In genomic region chr10:95300178-95300793, GRCm38 (mm10) we compare ENCODE assay signal across 29 mouse cellular contexts. TPM values are rescaled to one million over a fixed set of nuclear protein-coding genes. Genes with fewer than 3 reads are reported as not detected.
DNase-seq lines count a peak whose midpoint lies in the region; ATAC-seq lines count a peak whose summit lies in the region.
"Had no signal": no experiment of that assay in that cellular context is flagged by ENCODE, and none has a peak within 500 bp of the region (broad histone marks: within the 10 kb centered on the region; RNA-seq: fewer than 3 reads in every experiment).

No protein-coding gene starts in this region.

- 90% methylated on average over 8 of the region's 8 CpGs for WGBS in midbrain, embryonic 14.5 days

- peak; percentile 21 for DNase-seq in lung, postnatal 36 days
- DNase-seq in lung, postnatal 25 days (ENCODE audit: low spot score) = no peak
- DNase-seq in CD4-positive helper T cell, adult 2 months (ENCODE audit: low read depth, low spot score) = peak; percentile 24
- DNase-seq in induced T-regulatory cell, adult 2 months (ENCODE audit: low read depth) = peak; percentile 60
- no peak for DNase-seq in thymus, postnatal 36 days
- DNase-seq in midbrain, embryonic 14.5 days = no peak
- DNase-seq: adrenal gland, adult 8-10 months; cerebellum, adult 11 months; cerebellum, adult 9-10 months; embryo, embryonic 11 days; forebrain, postnatal 0 days; gastrocnemius, postnatal 14 days; heart, adult 18-20 months; heart, postnatal 4 days; kidney, adult 18-20 months; kidney, postnatal 25 days; liver, embryonic 13.5 days; lung, adult 18-20 months; thymus, adult 2 months had no signal

- no peaks in the 10 kb centered on the region for H3K27me3 ChIP-seq in midbrain, embryonic 14.5 days (ENCODE audit: control insufficient read depth, insufficient read depth, low read length)
- H3K27me3 ChIP-seq: embryonic facial prominence, embryonic 12.5 days; limb, embryonic 13.5 days; liver, embryonic 13.5 days; neural tube, embryonic 13.5 days had no signal

- H3K36me3 ChIP-seq in midbrain, embryonic 14.5 days (ENCODE audit: control insufficient read depth, insufficient read depth, low read length) = no peaks in the 10 kb centered on the region
- H3K36me3 ChIP-seq: embryonic facial prominence, embryonic 12.5 days; kidney, embryonic 15.5 days; limb, embryonic 13.5 days; liver, embryonic 13.5 days; midbrain, embryonic 10.5 days; neural tube, embryonic 13.5 days had no signal

- no peak overlapping the region for H3K4me3 ChIP-seq in midbrain, embryonic 14.5 days (replicated peaks; ENCODE audit: low read depth, low read length)
- H3K4me3 ChIP-seq: embryonic facial prominence, embryonic 12.5 days; forebrain, embryonic 10.5 days; kidney, embryonic 15.5 days; left cerebral cortex, adult 2 months; limb, embryonic 13.5 days; liver, embryonic 13.5 days; midbrain, embryonic 10.5 days; neural tube, embryonic 13.5 days had no signal

- H3K27ac ChIP-seq in midbrain, embryonic 14.5 days (replicated peaks; ENCODE audit: low read depth, low read length) = no peak overlapping the region
- H3K27ac ChIP-seq: embryonic facial prominence, embryonic 12.5 days; forebrain, embryonic 10.5 days; hindbrain, embryonic 14.5 days; kidney, embryonic 15.5 days; left cerebral cortex, adult 2 months; limb, embryonic 13.5 days; liver, embryonic 13.5 days; midbrain, embryonic 10.5 days; neural tube, embryonic 13.5 days had no signal

- H3K9me3 ChIP-seq in midbrain, embryonic 14.5 days (ENCODE audit: control insufficient read depth, low read length) = no peaks in the 10 kb centered on the region
- H3K9me3 ChIP-seq: embryonic facial prominence, embryonic 12.5 days; forebrain, embryonic 10.5 days; kidney, embryonic 15.5 days; limb, embryonic 13.5 days; liver, embryonic 13.5 days; midbrain, embryonic 10.5 days; neural tube, embryonic 13.5 days had no signal

- H3K4me2 ChIP-seq in midbrain, embryonic 14.5 days (ENCODE audit: low read length) = no peak overlapping the region
- H3K4me2 ChIP-seq: embryonic facial prominence, embryonic 12.5 days; heart, embryonic 11.5 days; hindbrain, embryonic 14.5 days; kidney, embryonic 15.5 days; limb, embryonic 13.5 days; liver, embryonic 13.5 days; neural tube, embryonic 13.5 days had no signal

- peaks cover 8% of the 10 kb centered on the region; the same call in 1 of the 2 replicates for H3K4me1 ChIP-seq in midbrain, embryonic 14.5 days (ENCODE audit: control insufficient read depth, insufficient read depth, low read length)

- H3K9ac ChIP-seq in midbrain, embryonic 14.5 days (replicated peaks; ENCODE audit: low read length) = no peak overlapping the region
- H3K9ac ChIP-seq: embryonic facial prominence, embryonic 12.5 days; forebrain, postnatal 0 days; hindbrain, embryonic 14.5 days; kidney, embryonic 15.5 days; limb, embryonic 13.5 days; liver, embryonic 13.5 days; neural tube, embryonic 13.5 days had no signal

- no peak for ATAC-seq in midbrain, embryonic 14.5 days (ENCODE audit: low FRiP score, low TSS enrichment)
- ATAC-seq: forebrain, postnatal 0 days; lung, postnatal 0 days had no signal

RNA-seq across cellular contexts. Expression of gene Cradd, which starts 23.6 kb away (rescaled TPM):
- 12.0 and 12.5 TPM in 2 replicates for polyA plus RNA-seq in midbrain, embryonic 14.5 days (2014; fragmentation: Nextera tagmentation; extraction: Ambion mirVana)

Comparison
In these comparisons a context has a peak if more than half of its experiments do, and no peak if none do; other contexts are left out.
1. DNase-seq: peak in lung, postnatal 36 days (single experiment), CD4-positive helper T cell, adult 2 months (single experiment) and induced T-regulatory cell, adult 2 months (single experiment); none in lung, postnatal 25 days (single experiment), thymus, postnatal 36 days (0 of 2) and midbrain, embryonic 14.5 days (single experiment).